Mouse (Mus musculus) cerebellum, adult 11-12 months (tissue): Measurements from ENCODE around the gene Pctp.

Experiments used
- DNase-seq: peaks from one replicate; pipeline ENCODE4 v3.0.0; 2022

Gene Pctp

DNA sequence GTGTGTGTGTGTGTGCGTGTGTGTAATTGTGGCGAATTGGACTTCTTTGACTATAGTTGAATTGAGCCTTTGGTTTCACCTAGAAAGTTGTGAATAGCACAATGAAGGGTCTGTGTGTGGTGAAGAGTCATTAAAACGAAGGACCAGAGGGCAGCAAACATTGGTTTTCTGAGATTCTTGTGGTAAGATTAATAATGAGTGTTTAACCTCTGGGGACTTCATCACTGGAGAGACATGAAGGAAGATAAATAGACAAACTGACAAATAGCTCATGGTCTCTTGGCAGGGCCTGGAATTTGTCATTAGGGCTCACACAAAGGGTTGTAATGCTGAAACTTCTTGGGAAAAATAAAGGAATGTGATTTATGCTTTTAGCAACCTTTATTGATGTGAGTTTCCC lies 31.4 kb downstream of the Pctp start:
- DNase-seq: no peak

DNA sequence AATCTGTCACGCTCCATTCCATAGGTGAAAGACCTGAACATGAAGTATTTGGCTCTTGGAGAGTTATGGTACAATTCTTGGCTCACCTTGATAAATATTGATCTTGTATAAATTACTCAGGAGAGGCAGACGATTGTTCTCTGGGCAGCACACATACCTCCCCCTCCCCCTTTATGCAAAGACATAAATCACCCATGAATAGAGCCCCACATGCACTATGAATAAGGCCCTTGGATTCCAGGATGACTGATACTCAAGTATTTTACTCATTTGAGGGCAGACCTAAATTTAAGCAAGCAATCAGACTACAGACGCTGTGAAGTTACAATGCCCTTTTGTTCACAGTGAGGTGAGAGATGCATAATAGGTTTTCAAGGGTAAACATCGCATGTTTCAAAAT lies 32.0 kb downstream of the Pctp start:
- DNase-seq: no peak

DNA sequence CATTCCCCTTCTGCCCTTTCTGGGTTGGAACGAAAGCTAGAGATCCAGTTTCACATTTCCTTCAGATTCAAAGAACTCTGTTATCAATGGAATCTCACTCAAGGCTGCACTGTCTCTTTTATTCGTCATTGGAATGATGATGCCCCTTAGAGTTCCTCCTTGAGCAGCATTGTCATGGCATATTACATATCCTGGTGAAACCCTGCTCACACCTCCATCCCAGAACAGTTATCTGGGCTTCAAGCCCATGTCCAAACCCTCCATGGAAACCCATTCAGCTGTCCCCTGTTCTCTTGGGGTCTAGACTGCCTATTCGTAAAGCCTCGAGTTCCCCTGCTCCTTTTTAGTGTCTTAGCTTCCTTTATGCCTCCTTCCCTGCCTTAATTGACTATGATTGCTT lies 33.6 kb downstream of the Pctp start:
- DNase-seq: no peak

DNA sequence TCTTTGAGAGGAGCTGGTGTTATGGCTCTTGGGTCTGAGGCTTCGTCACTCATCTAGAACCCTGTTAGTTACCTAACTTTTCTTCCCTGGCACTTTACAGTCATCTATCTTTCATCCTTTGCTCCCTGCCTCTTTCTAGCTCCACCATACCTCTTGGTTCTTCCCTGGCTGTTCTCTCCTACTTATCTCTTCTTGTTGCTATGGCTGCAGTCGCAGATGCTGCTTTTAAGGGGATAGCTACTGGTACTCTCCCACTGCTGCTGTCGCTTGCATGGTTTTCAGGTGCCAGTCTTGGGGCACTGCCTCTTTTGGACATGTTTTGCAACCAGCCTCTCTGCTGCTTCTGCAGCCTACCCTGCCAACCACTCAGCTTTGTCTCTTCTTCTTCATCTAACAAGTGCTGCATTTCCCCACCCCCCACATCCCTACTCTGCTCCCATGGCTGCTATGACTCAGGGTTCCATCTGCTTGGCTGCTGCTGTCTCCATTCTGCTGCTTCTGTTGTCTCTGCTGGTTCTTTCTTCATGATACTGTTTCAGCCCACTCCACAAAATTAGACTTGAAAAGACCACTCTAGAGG lies 51.9 kb downstream of the Pctp start:
- no peak for DNase-seq

DNA sequence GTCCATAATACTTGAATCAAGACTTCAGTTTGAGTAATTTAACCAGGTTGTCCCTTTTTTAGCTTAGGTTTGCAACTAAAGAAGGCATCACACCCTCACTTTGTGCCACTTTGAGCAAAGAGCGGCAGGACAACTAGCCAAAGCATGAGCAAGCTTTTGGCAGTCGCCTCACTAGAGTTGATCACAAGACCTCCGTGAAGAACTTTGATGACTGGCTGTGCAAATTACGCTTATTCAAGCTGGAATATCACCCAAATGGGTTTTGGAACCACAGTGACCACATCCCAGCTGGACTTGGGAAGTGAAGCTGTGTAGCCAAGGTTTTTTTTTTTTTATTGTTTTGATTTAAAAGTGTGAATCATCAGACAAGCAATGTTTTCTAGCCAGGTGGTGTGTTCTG lies 54.9 kb downstream of the Pctp start:
- DNase-seq: no peak

- DNase-seq: no peak
These were observed 57.5 kb downstream of the Pctp start for GRCm38 (mm10) chr11:89945159-89945558.

DNA sequence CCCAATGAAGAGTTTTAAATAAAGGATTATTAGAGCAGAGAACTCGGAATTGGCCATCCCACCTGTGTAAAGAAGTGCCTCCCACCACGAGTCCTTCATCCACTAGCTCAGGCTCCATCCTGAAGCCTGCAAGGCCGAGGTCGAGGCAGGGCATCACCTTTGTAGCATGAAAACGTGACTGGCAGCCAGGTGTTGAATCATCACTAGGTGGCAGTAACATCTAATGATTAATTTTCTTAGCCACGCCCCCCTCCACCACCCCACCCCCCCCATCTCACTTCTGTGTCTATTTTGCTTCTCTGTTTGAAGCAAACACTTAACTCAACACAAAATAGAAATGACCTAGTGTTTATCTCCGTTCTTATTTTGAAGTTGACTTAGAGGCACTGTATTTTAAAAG lies 65.5 kb downstream of the Pctp start:
- no peak for DNase-seq
